Mouse (Mus musculus): ENCODE measurements around the gene Gm595. TPM values are rescaled to one million over a fixed set of nuclear protein-coding genes. Genes with fewer than 3 reads are reported as not detected.

Gene Gm595
- polyA plus RNA-seq, 1 experiment from 2014 or later = not detected

DNA sequence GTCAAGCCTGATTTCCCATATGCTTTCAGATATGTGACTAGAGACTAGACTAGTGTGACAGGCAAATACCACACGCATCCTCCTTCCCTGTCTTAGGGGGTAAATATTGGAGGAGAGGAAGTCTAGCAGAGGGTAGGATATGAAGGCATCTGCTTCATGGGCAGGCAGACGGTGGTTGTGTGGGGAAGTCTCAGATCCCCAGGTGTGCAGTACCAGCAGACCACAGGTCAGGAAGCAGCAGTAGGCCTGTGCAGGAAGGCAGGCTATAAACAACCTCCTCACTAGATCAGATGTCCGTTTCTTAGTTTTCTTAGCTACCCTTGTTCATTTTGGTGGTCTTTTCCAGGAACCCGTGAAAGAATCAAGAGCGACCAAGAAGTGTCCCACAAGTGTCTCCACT lies 7.1 kb upstream of the Gm595 start:
- ATAC-seq (no peak), DNase-seq (ENCODE audit: low spot score) (no peak)
- Histone ChIP-seq H3K36me3 (ENCODE audit: insufficient read depth, low read length) (no peaks in the 10 kb centered on the region), H3K9ac (replicated peaks; ENCODE audit: low read depth) (no peak overlapping the region), H3K27ac (ENCODE audit: low read length) (no peak overlapping the region), H3K4me3 (ENCODE audit: low read depth, low read length) (no peak overlapping the region), H3K4me2 (replicated peaks; ENCODE audit: low read depth, low read length) (no peak overlapping the region), H3K9me3 (ENCODE audit: low read length) (no peaks in the 10 kb centered on the region), H3K27me3 (replicated peaks; ENCODE audit: insufficient read depth, low read length) (no peaks in the 10 kb centered on the region), H3K4me1 (ENCODE audit: insufficient read depth, low read depth, low read length) (no peaks in the 10 kb centered on the region)
- WGBS = 68% methylated on average over 5 of the region's 5 CpGs
- no peak for TF ChIP-seq EP300 (IDR thresholded peaks at IDR 0.05)
- no peak for TF ChIP-seq CTCF (IDR thresholded peaks at IDR 0.05)

Other genes with a start within 250 kb of the Gm595 start
- gene Gpr119, start 203.2 kb downstream of the Gm595 start, polyA plus RNA-seq (2015; fragmentation: Nextera tagmentation; extraction: Ambion mirVana) = not detected in 2 replicates
- gene Rbmx2, start 182.7 kb downstream of the Gm595 start, polyA plus RNA-seq (2015; fragmentation: Nextera tagmentation; extraction: Ambion mirVana) = 10.2 and 12.5 TPM in 2 replicates

All from lung, postnatal 0 days (tissue).